Mouse (Mus musculus) NIH3T3 (cell line): Measurements from ENCODE around the gene Ppp1r1b.

Experiments
- DNase-seq: peaks from one replicate; pipeline ENCODE4 v3.0.0-alpha.2; 2012; ENCODE audit warnings: low read depth

Ppp1r1b gene

GRCm38 (mm10) chr11:98328371-98329069 lies 19.7 kb upstream of the Ppp1r1b start:
- no peak for DNase-seq

- no peak for DNase-seq
These were observed 18.9 kb upstream of the Ppp1r1b start, which contains the start of gene Neurod2 for GRCm38 (mm10) chr11:98329081-98329959. TSS of gene Neurod2 (minus strand) at chr11:98329648.

- DNase-seq = no peak
These were observed 18.1 kb upstream of the Ppp1r1b start for GRCm38 (mm10) chr11:98329960-98330744.

DNA sequence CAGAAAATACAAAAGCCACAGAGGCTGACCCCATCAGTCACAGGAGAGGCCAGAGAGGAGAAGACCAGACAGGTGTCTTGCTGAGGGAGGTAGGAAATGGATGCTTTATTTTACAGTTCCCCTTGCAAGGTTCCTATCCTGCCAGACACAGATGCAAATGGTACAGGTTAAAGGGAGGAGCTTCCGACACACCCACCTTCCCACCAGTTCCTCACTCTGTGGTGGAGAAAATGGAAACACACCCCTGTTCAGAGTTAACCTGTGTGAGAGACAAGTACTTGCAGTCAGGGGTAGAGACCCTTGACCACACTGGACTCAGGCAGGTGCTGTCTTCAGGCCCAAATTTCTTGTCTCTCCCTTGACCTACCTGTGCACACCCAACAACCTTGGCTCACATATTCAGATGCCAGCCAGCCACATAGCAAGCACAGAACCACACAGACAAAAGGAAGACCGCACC lies 17.4 kb upstream of the Ppp1r1b start:
- no peak for DNase-seq

DNA sequence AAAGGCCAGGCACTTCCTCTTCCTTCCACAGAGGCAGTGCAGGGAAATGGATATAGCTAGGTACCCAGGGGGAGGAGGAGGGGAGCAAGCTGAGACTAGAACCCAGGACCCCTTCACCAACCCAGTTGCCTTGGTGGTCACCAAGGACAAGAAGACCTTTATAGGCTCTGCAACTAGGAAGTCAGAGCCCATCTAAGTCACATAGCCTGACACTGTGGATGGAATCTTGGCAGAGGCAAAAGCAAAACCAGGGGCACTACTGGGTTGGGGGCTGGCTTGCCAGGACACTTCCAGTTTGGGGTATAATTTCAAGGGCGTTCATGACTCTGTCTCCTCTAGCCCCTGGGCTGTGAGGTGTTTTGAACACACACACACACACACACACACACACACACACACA lies 16.8 kb upstream of the Ppp1r1b start:
- no peak for DNase-seq

- DNase-seq = no peak
These were observed 16.0 kb upstream of the Ppp1r1b start for GRCm38 (mm10) chr11:98332186-98332585.

GRCm38 (mm10) chr11:98332841-98333240 lies 15.4 kb upstream of the Ppp1r1b start:
- DNase-seq = no peak

- no peak for DNase-seq
These were observed 14.9 kb upstream of the Ppp1r1b start for GRCm38 (mm10) chr11:98333263-98333696.

- DNase-seq = no peak
These were observed 14.0 kb upstream of the Ppp1r1b start for GRCm38 (mm10) chr11:98333981-98334741.

DNA sequence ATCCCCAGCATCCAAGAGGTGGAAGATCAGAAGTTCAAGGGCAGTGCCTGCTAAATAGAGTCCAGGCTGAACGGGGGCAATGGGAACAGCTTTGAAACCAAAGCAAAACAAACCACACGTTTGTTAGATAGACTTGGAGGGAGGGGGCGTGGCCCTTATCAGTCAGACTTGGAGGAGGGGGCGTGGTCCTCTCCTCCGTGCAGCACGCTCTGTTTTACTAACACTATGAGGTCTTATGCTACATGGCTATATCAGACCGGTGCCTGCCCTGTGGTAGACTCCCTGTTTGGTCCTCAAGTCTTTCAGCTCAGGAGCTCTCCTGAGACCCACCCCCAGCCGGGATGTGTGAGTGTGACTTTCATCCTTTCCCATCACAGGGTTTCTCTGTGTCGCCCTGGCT lies 13.0 kb upstream of the Ppp1r1b start:
- DNase-seq = no peak

GRCm38 (mm10) chr11:98336245-98337107 lies 11.7 kb upstream of the Ppp1r1b start:
- DNase-seq = peak; percentile 33

DNA sequence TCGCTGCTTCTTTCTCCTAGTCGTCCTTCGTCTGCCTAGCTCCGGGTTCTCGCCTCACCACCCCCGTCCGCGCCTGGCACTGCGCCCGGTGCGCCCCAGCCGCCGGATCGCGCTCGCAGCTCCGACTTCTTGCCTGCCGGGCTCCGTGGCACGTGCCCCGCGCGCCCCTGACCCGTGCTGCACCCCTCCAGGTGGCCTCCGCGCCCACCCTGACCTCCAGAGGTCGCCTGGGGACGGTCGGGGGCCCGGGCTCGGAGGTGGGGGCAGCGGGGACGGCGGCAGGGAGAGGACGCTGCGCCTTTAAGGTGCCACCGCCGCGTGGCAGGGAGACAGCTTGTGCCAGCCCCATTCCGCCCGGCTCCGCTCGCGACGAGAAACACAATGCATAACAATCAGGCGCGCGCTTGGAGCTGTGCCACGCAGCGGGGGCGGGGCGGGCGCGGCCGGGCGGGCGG lies 9.7 kb upstream of the Ppp1r1b start:
- DNase-seq = peak; percentile 23

DNA sequence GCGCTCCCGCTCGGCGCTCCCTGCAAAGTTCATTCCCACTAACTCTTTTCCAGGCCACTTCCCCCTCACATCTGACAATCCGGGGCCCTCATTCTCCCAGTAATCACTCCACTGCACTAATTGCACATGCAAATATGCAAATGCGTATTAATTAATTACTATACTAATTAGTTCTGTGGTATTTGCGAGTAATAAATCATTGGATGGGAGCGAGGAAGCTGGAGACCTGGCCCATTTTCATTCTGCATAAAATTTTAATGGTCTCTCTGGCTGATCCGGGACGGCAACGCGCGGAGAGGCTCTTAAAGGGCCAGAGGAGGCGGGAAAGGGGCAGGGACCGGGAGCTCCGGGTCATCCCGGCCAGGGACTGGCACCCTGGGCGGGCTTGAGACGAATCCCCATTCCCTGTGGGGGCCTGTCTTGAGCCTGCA lies 9.1 kb upstream of the Ppp1r1b start:
- DNase-seq = peak; percentile 17

DNA sequence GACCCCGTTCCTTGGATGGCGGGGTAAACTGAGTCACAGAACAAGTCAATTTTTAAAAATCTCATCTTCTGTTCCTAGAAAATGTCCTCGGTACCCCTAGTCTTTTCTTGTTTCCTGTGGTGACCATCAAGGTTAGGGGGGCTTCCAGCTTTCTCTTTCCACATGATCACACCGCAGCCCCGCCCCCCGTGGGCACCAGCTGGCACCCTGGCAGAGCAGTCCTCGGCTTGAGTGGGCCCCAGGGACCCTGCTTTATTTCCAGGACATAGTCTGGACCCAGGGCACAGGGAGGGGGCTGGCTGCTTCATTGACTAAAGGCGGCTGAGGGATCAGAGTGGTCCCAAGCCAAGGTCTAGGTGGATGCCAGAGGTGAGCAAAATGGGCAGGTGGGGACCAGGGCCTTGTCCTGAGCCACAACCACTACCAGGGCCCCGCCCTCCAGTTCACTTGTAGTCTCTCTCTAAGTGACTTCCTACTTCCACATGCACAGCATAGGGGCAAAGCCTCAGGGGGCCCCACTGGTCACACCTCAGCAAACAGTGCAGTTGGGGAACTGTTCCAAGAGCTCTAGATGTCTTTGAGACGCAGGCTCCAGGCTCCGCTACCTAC lies 8.4 kb upstream of the Ppp1r1b start:
- no peak for DNase-seq

DNA sequence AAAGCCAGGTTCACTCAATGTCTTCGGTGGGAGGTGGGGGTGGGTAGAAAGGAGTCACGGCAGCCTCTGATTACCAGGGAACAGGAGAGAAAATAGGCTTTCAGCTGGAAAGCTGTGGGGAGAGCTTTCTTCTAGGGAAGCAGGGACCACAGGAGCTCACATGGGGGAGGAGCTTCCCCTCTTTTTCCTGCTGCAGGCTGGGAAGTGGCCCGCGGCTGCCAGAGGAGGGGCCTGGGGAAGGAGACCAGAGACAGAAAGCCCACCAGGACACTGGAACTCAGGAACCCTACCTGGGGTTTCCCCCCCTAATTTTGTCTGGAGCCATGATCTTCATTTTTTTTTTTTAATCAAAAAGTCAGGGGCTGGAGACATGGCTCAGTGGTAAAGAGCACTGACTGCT lies 7.6 kb upstream of the Ppp1r1b start:
- no peak for DNase-seq

DNA sequence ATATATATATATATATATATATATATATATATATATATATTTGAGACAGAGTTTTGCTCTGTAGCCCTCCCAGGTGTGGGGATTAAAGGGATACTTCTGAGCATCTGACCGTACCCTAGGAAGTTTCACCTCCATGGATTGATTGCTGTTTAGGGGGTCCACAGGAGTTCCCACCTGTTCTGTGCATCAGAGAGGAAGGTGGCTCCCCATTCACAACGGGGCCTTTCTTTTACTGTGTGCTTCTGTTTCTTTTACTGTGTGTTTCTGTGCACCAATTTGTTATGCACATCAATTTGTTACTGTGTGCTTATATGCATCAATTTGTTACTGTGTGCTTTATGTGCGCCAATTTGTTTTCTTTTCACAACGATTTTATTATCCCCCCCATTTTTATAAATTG lies 7.0 kb upstream of the Ppp1r1b start:
- DNase-seq = no peak

- peak; percentile 95 for DNase-seq
These were observed 5.9 kb upstream of the Ppp1r1b start for GRCm38 (mm10) chr11:98342000-98342945.

DNA sequence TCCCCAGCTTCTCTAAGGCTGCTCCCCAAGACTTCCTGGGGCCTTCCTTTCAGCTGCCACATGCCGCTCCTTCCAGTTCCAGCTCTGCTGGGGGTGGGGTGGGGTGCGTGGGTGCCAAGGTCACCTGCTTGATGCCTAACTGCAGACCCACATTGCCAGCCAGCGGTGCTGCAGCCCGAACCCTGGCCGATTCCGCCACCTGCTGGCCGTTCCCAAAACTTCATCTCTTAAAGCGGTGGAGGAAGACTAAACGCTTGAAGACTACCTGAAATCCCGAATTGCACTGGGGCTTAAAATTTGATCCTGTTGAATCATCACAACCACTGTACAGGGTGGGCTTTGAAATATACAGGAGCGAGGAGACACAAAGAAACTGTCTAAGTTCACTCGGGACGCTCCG lies 3.0 kb upstream of the Ppp1r1b start:
- DNase-seq = peak; percentile 83

- DNase-seq = no peak
These were observed 2.0 kb upstream of the Ppp1r1b start for GRCm38 (mm10) chr11:98346168-98346567.
